Comparison of ENCODE assay signal across 32 mouse cellular contexts in genomic region chr9:113417106-113417505, GRCm38 (mm10).
"Had no signal": no experiment of that assay in that cellular context is flagged by ENCODE, and none has a peak within 500 bp of the region (broad histone marks: within the 10 kb centered on the region; RNA-seq: fewer than 3 reads in every experiment).

No protein-coding gene starts in this region.

- H3K4me3 ChIP-seq: limb, embryonic 10.5 days; limb, embryonic 12.5 days; limb, embryonic 13.5 days; limb, embryonic 15.5 days; liver, embryonic 12.5 days; liver, embryonic 13.5 days; liver, embryonic 15.5 days; lung, embryonic 15.5 days; megakaryocyte, embryonic 14.5 days; midbrain, embryonic 10.5 days; midbrain, embryonic 12.5 days; midbrain, embryonic 13.5 days; midbrain, embryonic 15.5 days; myocyte; neural tube, embryonic 12.5 days had no signal

- H3K27ac ChIP-seq: limb, embryonic 10.5 days; limb, embryonic 12.5 days; limb, embryonic 13.5 days; limb, embryonic 15.5 days; liver, embryonic 12.5 days; liver, embryonic 13.5 days; liver, embryonic 14.5 days; liver, embryonic 15.5 days; lung, embryonic 15.5 days; macrophage; midbrain, embryonic 12.5 days; midbrain, embryonic 13.5 days; midbrain, embryonic 15.5 days; neural tube, embryonic 12.5 days had no signal

- ATAC-seq: liver, embryonic 12.5 days; liver, postnatal 0 days; lung, postnatal 0 days; midbrain, embryonic 13.5 days; midbrain, embryonic 15.5 days; midbrain, embryonic 16.5 days had no signal

- DNase-seq: left cerebral cortex, postnatal 4 days; liver; liver, embryonic 13.5 days; liver, postnatal 0 days; lung, adult 18-20 months; lung, adult 2 months; lung, embryonic 14.5 days; lung, postnatal 10 days; lung, postnatal 14 days; lung, postnatal 36 days; lung, postnatal 4 days; midbrain, embryonic 14.5 days had no signal

- H3K9ac ChIP-seq: limb, embryonic 12.5 days; limb, embryonic 13.5 days; limb, embryonic 15.5 days; liver, embryonic 12.5 days; liver, embryonic 13.5 days; liver, embryonic 14.5 days; liver, embryonic 15.5 days; liver, postnatal 0 days; lung, embryonic 14.5 days; lung, embryonic 15.5 days; midbrain, embryonic 12.5 days; midbrain, embryonic 13.5 days; midbrain, embryonic 15.5 days; neural tube, embryonic 12.5 days had no signal

- H3K27me3 ChIP-seq: limb, embryonic 12.5 days; limb, embryonic 13.5 days; limb, embryonic 15.5 days; liver, embryonic 12.5 days; liver, embryonic 13.5 days; liver, embryonic 15.5 days; lung, embryonic 15.5 days; megakaryocyte, embryonic 14.5 days; midbrain, embryonic 12.5 days; midbrain, embryonic 13.5 days; midbrain, embryonic 15.5 days; neural tube, embryonic 12.5 days had no signal

- H3K4me2 ChIP-seq: limb, embryonic 12.5 days; limb, embryonic 13.5 days; limb, embryonic 15.5 days; liver, embryonic 11.5 days; liver, embryonic 12.5 days; liver, embryonic 13.5 days; liver, embryonic 15.5 days; lung, embryonic 14.5 days; lung, embryonic 15.5 days; midbrain, embryonic 11.5 days; midbrain, embryonic 12.5 days; midbrain, embryonic 13.5 days; midbrain, embryonic 15.5 days; neural tube, embryonic 12.5 days had no signal

- H3K36me3 ChIP-seq: limb, embryonic 10.5 days; limb, embryonic 12.5 days; limb, embryonic 13.5 days; limb, embryonic 15.5 days; liver, embryonic 12.5 days; liver, embryonic 13.5 days; liver, embryonic 15.5 days; lung, embryonic 15.5 days; midbrain, embryonic 10.5 days; midbrain, embryonic 12.5 days; midbrain, embryonic 13.5 days; midbrain, embryonic 15.5 days; neural tube, embryonic 12.5 days had no signal

- H3K9me3 ChIP-seq: limb, embryonic 10.5 days; limb, embryonic 12.5 days; limb, embryonic 13.5 days; limb, embryonic 15.5 days; liver, embryonic 12.5 days; liver, embryonic 13.5 days; liver, embryonic 15.5 days; lung, embryonic 15.5 days; midbrain, embryonic 10.5 days; midbrain, embryonic 12.5 days; midbrain, embryonic 13.5 days; midbrain, embryonic 15.5 days; neural tube, embryonic 12.5 days had no signal

- H3K4me1 ChIP-seq: limb, embryonic 12.5 days; liver, embryonic 12.5 days; liver, embryonic 13.5 days; liver, embryonic 15.5 days; megakaryocyte, embryonic 14.5 days; neural tube, embryonic 12.5 days had no signal
